Mouse (Mus musculus): ENCODE data around the gene Xylt1. TPM values are rescaled to one million over a fixed set of nuclear protein-coding genes. Genes with fewer than 3 reads are reported as not detected.

The Xylt1 gene
- polyA plus RNA-seq, 1 experiment: 16.4 TPM

DNA sequence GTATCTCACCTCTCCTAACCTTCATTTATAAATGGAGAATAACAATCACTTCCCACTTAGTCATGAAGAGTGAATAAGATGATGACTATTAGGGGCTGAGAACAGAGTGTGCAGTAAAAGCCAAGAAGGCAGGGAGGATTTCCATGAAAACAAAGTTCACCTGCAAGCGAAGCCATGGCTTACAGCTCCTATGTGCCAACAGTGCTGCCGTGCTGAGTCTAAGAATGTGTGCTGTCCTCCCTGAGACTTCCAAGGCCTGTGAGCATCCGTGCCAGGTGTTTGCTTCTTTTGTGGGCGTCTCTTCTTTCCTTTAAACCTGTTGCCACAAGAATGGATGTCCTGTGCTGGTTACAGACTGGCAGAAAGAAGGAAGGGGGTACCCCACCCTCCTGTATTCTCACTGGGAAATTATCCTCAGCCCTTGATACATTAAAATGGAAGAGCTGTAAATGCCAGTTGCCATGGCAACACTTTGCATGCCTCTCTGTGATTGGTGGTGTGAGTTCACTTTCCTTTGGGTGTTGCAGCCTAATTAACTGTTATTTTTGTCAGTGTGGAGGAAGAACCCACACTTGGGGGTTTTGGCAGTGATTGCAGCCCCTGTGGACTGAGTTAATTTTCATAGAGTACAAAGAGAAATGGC lies 318.7 kb downstream of the Xylt1 start:
- no peak overlapping the region for H3K4me3 ChIP-seq (replicated peaks; ENCODE audit: control insufficient read depth, low read depth, low read length)
- TF ChIP-seq POLR2A (IDR thresholded peaks at IDR 0.05; ENCODE audit: borderline replicate concordance, control insufficient read depth, low read depth, low read length) (no peak), CTCF (IDR thresholded peaks at IDR 0.05; ENCODE audit: control insufficient read depth, insufficient read depth, low read length) (no peak)
- no peak overlapping the region for H3K27ac ChIP-seq (ENCODE audit: control insufficient read depth, insufficient read depth, low read depth, low read length, poor library complexity)
- no peaks in the 10 kb centered on the region; the same call in 1 of the 2 replicates for H3K4me1 ChIP-seq (ENCODE audit: control insufficient read depth, insufficient read depth, low read length)
- 79% methylated on average over 4 of the region's 4 CpGs for WGBS

- H3K27ac ChIP-seq (ENCODE audit: control insufficient read depth, insufficient read depth, low read depth, low read length, poor library complexity): no peak overlapping the region
- no peaks in the 10 kb centered on the region; the same call in 1 of the 2 replicates for H3K4me1 ChIP-seq (ENCODE audit: control insufficient read depth, insufficient read depth, low read length)
- H3K4me3 ChIP-seq (replicated peaks; ENCODE audit: control insufficient read depth, low read depth, low read length): no peak overlapping the region
- WGBS: 90% methylated on average over 6 of the region's 6 CpGs
- no peak for TF ChIP-seq CTCF (IDR thresholded peaks at IDR 0.05; ENCODE audit: control insufficient read depth, insufficient read depth, low read length)
- TF ChIP-seq POLR2A (IDR thresholded peaks at IDR 0.05; ENCODE audit: borderline replicate concordance, control insufficient read depth, low read depth, low read length): no peak
These were observed 319.3 kb downstream of the Xylt1 start for GRCm38 (mm10) chr7:117700066-117700465.

- H3K4me3 ChIP-seq (replicated peaks; ENCODE audit: control insufficient read depth, low read depth, low read length): no peak overlapping the region
- no peak overlapping the region for H3K27ac ChIP-seq (ENCODE audit: control insufficient read depth, insufficient read depth, low read depth, low read length, poor library complexity)
- no peaks in the 10 kb centered on the region for H3K4me1 ChIP-seq (ENCODE audit: control insufficient read depth, insufficient read depth, low read length)
- TF ChIP-seq POLR2A (IDR thresholded peaks at IDR 0.05; ENCODE audit: borderline replicate concordance, control insufficient read depth, low read depth, low read length): no peak
- no peak for TF ChIP-seq CTCF (IDR thresholded peaks at IDR 0.05; ENCODE audit: control insufficient read depth, insufficient read depth, low read length)
- 69% methylated on average over 10 of the region's 10 CpGs for WGBS
These were observed 329.3 kb downstream of the Xylt1 start for GRCm38 (mm10) chr7:117709901-117710607.

- 82% methylated on average over 5 of the region's 5 CpGs for WGBS
- Histone ChIP-seq H3K27ac (ENCODE audit: control insufficient read depth, insufficient read depth, low read depth, low read length, poor library complexity) (no peak overlapping the region), H3K4me3 (replicated peaks; ENCODE audit: control insufficient read depth, low read depth, low read length) (no peak overlapping the region), H3K4me1 (ENCODE audit: control insufficient read depth, insufficient read depth, low read length) (no peaks in the 10 kb centered on the region)
- no peak for TF ChIP-seq POLR2A (IDR thresholded peaks at IDR 0.05; ENCODE audit: borderline replicate concordance, control insufficient read depth, low read depth, low read length)
- no peak for TF ChIP-seq CTCF (IDR thresholded peaks at IDR 0.05; ENCODE audit: control insufficient read depth, insufficient read depth, low read length)
These were observed 336.2 kb downstream of the Xylt1 start for GRCm38 (mm10) chr7:117716876-117717408.

DNA sequence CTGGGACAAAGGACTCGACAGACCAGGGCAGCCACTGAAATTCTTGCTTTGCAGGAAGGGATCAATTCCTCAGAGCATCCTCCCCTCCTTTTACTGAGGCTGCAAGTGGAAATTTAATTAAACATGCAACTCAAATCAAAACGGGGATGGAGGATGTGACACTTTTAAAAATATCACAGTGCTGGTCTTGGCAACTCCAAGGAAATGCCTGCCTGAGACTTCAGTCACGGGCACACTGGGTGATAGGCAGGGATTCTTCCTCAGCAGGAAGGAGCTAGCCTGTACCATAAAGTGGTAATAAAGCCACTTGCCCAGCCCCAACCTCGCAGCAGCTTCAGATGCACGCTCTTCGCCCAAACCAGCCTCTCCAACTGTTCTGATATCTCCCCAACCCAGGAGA lies 339.6 kb downstream of the Xylt1 start:
- H3K4me3 ChIP-seq (replicated peaks; ENCODE audit: control insufficient read depth, low read depth, low read length): no peak overlapping the region
- no peak overlapping the region for H3K27ac ChIP-seq (ENCODE audit: control insufficient read depth, insufficient read depth, low read depth, low read length, poor library complexity)
- TF ChIP-seq CTCF (IDR thresholded peaks at IDR 0.05; ENCODE audit: control insufficient read depth, insufficient read depth, low read length): no peak
- TF ChIP-seq POLR2A (IDR thresholded peaks at IDR 0.05; ENCODE audit: borderline replicate concordance, control insufficient read depth, low read depth, low read length): no peak
- no peaks in the 10 kb centered on the region for H3K4me1 ChIP-seq (ENCODE audit: control insufficient read depth, insufficient read depth, low read length)
- WGBS: 74% methylated on average over 6 of the region's 6 CpGs
